Mouse (Mus musculus): ENCODE data around the gene Pik3ap1.

The Pik3ap1 gene

GRCm38 (mm10) chr19:41369557-41370460 is 15.1 kb downstream of the Pik3ap1 start:
- no peak for DNase-seq (ENCODE audit: low read depth, low spot score)

- no peak for DNase-seq (ENCODE audit: low read depth, low spot score)
Observed at GRCm38 (mm10) chr19:41366854-41367517, 17.9 kb downstream of the Pik3ap1 start.

GRCm38 (mm10) chr19:41366192-41366853 is 18.6 kb downstream of the Pik3ap1 start:
- no peak for DNase-seq (ENCODE audit: low read depth, low spot score)

GRCm38 (mm10) chr19:41365570-41365969 is 19.3 kb downstream of the Pik3ap1 start:
- no peak for DNase-seq (ENCODE audit: low read depth, low spot score)

- no peak for DNase-seq (ENCODE audit: low read depth, low spot score)
Observed at GRCm38 (mm10) chr19:41364509-41364908, 20.4 kb downstream of the Pik3ap1 start.

GRCm38 (mm10) chr19:41362963-41363362 is 21.9 kb downstream of the Pik3ap1 start:
- no peak for DNase-seq (ENCODE audit: low read depth, low spot score)

GRCm38 (mm10) chr19:41360459-41360858 is 24.4 kb downstream of the Pik3ap1 start:
- DNase-seq (ENCODE audit: low read depth, low spot score), result no peak

- no peak for DNase-seq (ENCODE audit: low read depth, low spot score)
Observed at GRCm38 (mm10) chr19:41354287-41354951, 30.5 kb downstream of the Pik3ap1 start.

- DNase-seq (ENCODE audit: low read depth, low spot score), result no peak
Observed at GRCm38 (mm10) chr19:41349624-41350023, 35.3 kb downstream of the Pik3ap1 start.

GRCm38 (mm10) chr19:41348161-41348560 is 36.7 kb downstream of the Pik3ap1 start:
- no peak for DNase-seq (ENCODE audit: low read depth, low spot score)

- no peak for DNase-seq (ENCODE audit: low read depth, low spot score)
Observed at GRCm38 (mm10) chr19:41347326-41347725, 37.6 kb downstream of the Pik3ap1 start.

GRCm38 (mm10) chr19:41346099-41346850 is 38.6 kb downstream of the Pik3ap1 start:
- no peak for DNase-seq (ENCODE audit: low read depth, low spot score)

GRCm38 (mm10) chr19:41345028-41345741 is 39.7 kb downstream of the Pik3ap1 start:
- no peak for DNase-seq (ENCODE audit: low read depth, low spot score)

- no peak for DNase-seq (ENCODE audit: low read depth, low spot score)
Observed at GRCm38 (mm10) chr19:41344666-41345027, 40.3 kb downstream of the Pik3ap1 start.

GRCm38 (mm10) chr19:41342592-41343090 is 42.3 kb downstream of the Pik3ap1 start:
- no peak for DNase-seq (ENCODE audit: low read depth, low spot score)

- no peak for DNase-seq (ENCODE audit: low read depth, low spot score)
Observed at GRCm38 (mm10) chr19:41341677-41342076, 43.2 kb downstream of the Pik3ap1 start.

GRCm38 (mm10) chr19:41339020-41339836 is 45.7 kb downstream of the Pik3ap1 start:
- DNase-seq (ENCODE audit: low read depth, low spot score), result no peak

GRCm38 (mm10) chr19:41338379-41338778 is 46.5 kb downstream of the Pik3ap1 start:
- no peak for DNase-seq (ENCODE audit: low read depth, low spot score)

GRCm38 (mm10) chr19:41335721-41336120 is 49.2 kb downstream of the Pik3ap1 start:
- no peak for DNase-seq (ENCODE audit: low read depth, low spot score)

Data from forelimb bud, embryonic 11.5 days (tissue).